Comparison of ENCODE assay signal across 9 mouse cellular contexts in genomic region chr2:152413765-152414584, GRCm38 (mm10). TPM values are rescaled to one million over a fixed set of nuclear protein-coding genes. Genes with fewer than 3 reads are reported as not detected.
DNase-seq lines count a peak whose midpoint lies in the region; ATAC-seq and TF ChIP-seq lines count a peak whose summit lies in the region.
"Had no signal": no experiment of that assay in that cellular context is flagged by ENCODE, and none has a peak within 500 bp of the region (broad histone marks: within the 10 kb centered on the region; RNA-seq: fewer than 3 reads in every experiment).

No protein-coding gene starts in this region.

- peak overlapping the region; percentile 63 for H3K4me3 ChIP-seq in embryonic facial prominence, embryonic 15.5 days (replicated peaks)
- H3K4me3 ChIP-seq in hindbrain, embryonic 12.5 days = peak overlapping the region; percentile 95
- H3K4me3 ChIP-seq in limb, embryonic 15.5 days = peak overlapping the region; percentile 80
- peak overlapping the region; percentile 69 for H3K4me3 ChIP-seq in midbrain, postnatal 0 days (ENCODE audit: low read depth, low read length)

- under 1% methylated on average over 86 of the region's 86 CpGs for WGBS in embryonic facial prominence, embryonic 15.5 days
- under 1% methylated on average over 85 of the region's 86 CpGs for WGBS in hindbrain, embryonic 12.5 days
- WGBS in limb, embryonic 15.5 days = under 1% methylated on average over 86 of the region's 86 CpGs
- WGBS in midbrain, postnatal 0 days = under 1% methylated on average over 84 of the region's 86 CpGs

- no peaks in the 10 kb centered on the region for H3K27me3 ChIP-seq in embryonic facial prominence, embryonic 15.5 days
- no peaks in the 10 kb centered on the region for H3K27me3 ChIP-seq in hindbrain, embryonic 12.5 days
- H3K27me3 ChIP-seq in limb, embryonic 15.5 days = no peaks in the 10 kb centered on the region
- H3K27me3 ChIP-seq in midbrain, postnatal 0 days (ENCODE audit: insufficient read depth, low read length) = no peaks in the 10 kb centered on the region

- H3K9ac ChIP-seq in embryonic facial prominence, embryonic 15.5 days = peak overlapping the region; percentile 96
- H3K9ac ChIP-seq in hindbrain, embryonic 12.5 days = peak overlapping the region; percentile 97
- H3K9ac ChIP-seq in limb, embryonic 15.5 days = peak overlapping the region; percentile 90
- peak overlapping the region; percentile 90 for H3K9ac ChIP-seq in midbrain, postnatal 0 days (replicated peaks; ENCODE audit: low read length, poor library complexity, severe bottlenecking)

- H3K4me1 ChIP-seq in embryonic facial prominence, embryonic 15.5 days = peaks cover 38% of the 10 kb centered on the region
- peaks cover 46% of the 10 kb centered on the region for H3K4me1 ChIP-seq in hindbrain, embryonic 12.5 days
- H3K4me1 ChIP-seq in limb, embryonic 15.5 days = peaks cover 47% of the 10 kb centered on the region
- peaks cover 11% of the 10 kb centered on the region; the same call in 1 of the 2 replicates for H3K4me1 ChIP-seq in midbrain, postnatal 0 days (ENCODE audit: insufficient read depth, low read length)

- DNase-seq in layer of hippocampus, postnatal 10 days (ENCODE audit: low spot score in 2 of 2) = peak; percentile 50 to 51
- DNase-seq in layer of hippocampus, adult 9-11 months = no peak
- DNase-seq in T-cell, adult 2 months (ENCODE audit: low spot score) = peak; percentile 20
- DNase-seq in midbrain, postnatal 0 days (ENCODE audit: low spot score) = no peak
- peak; percentile 34 for DNase-seq in urinary bladder, postnatal 14 days (ENCODE audit: low spot score)

- no peak for ATAC-seq in embryonic facial prominence, embryonic 15.5 days (ENCODE audit: insufficient number of reproducible peaks, low FRiP score, low TSS enrichment, low read depth)
- ATAC-seq in hindbrain, embryonic 12.5 days (ENCODE audit: low FRiP score) = peak; percentile 11; the same call in 1 of the 2 replicates
- no peak for ATAC-seq in limb, embryonic 15.5 days (ENCODE audit: insufficient number of reproducible peaks, low FRiP score, low TSS enrichment, low read depth)
- peak; percentile 35 for ATAC-seq in midbrain, postnatal 0 days (ENCODE audit: low FRiP score)

- H3K9me3 ChIP-seq in embryonic facial prominence, embryonic 15.5 days (replicated peaks) = 0 out of 2 replicates have a peak, but pooled peaks cover 5% of the 10 kb centered on the region
- 0 out of 2 replicates have a peak, but pooled peaks cover 3% of the 10 kb centered on the region for H3K9me3 ChIP-seq in hindbrain, embryonic 12.5 days (replicated peaks)
- H3K9me3 ChIP-seq in limb, embryonic 15.5 days = no peaks in the 10 kb centered on the region
- H3K9me3 ChIP-seq in midbrain, postnatal 0 days (ENCODE audit: low read length) = no peaks in the 10 kb centered on the region

- peak overlapping the region; percentile 81 for H3K4me2 ChIP-seq in embryonic facial prominence, embryonic 15.5 days (replicated peaks)
- peak overlapping the region; percentile 84 for H3K4me2 ChIP-seq in hindbrain, embryonic 12.5 days (replicated peaks)
- H3K4me2 ChIP-seq in limb, embryonic 15.5 days = peak overlapping the region; percentile 84
- H3K4me2 ChIP-seq in midbrain, postnatal 0 days (ENCODE audit: low read depth, low read length, poor library complexity, severe bottlenecking) = peak overlapping the region; percentile 78

- peak overlapping the region; percentile 98 for H3K27ac ChIP-seq in embryonic facial prominence, embryonic 15.5 days (replicated peaks)
- H3K27ac ChIP-seq in hindbrain, embryonic 12.5 days = peak overlapping the region; percentile 97
- peak overlapping the region; percentile 96 for H3K27ac ChIP-seq in limb, embryonic 15.5 days
- peak overlapping the region; percentile 96 for H3K27ac ChIP-seq in midbrain, postnatal 0 days (ENCODE audit: low read depth, low read length)

- no peak for TF ChIP-seq CTCF in midbrain, postnatal 0 days (IDR thresholded peaks at IDR 0.05)

- no peaks in the 10 kb centered on the region for H3K36me3 ChIP-seq in embryonic facial prominence, embryonic 15.5 days
- no peaks in the 10 kb centered on the region for H3K36me3 ChIP-seq in hindbrain, embryonic 12.5 days
- H3K36me3 ChIP-seq in limb, embryonic 15.5 days = no peaks in the 10 kb centered on the region
- H3K36me3 ChIP-seq in midbrain, postnatal 0 days (ENCODE audit: insufficient read depth, low read length) = no peaks in the 10 kb centered on the region

RNA-seq across cellular contexts. Expression of gene Zcchc3, which starts 0.9 kb away (rescaled TPM):
- 10 to 100 TPM in 1 of 2 experiments, 1 to 10 TPM in 1; 9.9 to 12.1 TPM for total RNA-seq in layer of hippocampus, postnatal 10 days (2021)
- polyA plus RNA-seq in embryonic facial prominence, embryonic 15.5 days (2015; fragmentation: Nextera tagmentation; extraction: Ambion mirVana) = 37.5 and 40.1 TPM in 2 replicates
- 50.7 and 54.5 TPM in 2 replicates for polyA plus RNA-seq in hindbrain, embryonic 12.5 days (2016; fragmentation: Nextera tagmentation; extraction: Ambion mirVana)
- 28.5 and 35.0 TPM in 2 replicates for polyA plus RNA-seq in limb, embryonic 15.5 days (2015; fragmentation: Nextera tagmentation; extraction: Ambion mirVana)
- total RNA-seq in midbrain, postnatal 0 days (2014; rRNA removed) = 15.1 and 15.2 TPM in 2 replicates
- polyA plus RNA-seq in midbrain, postnatal 0 days (2015; fragmentation: Nextera tagmentation; extraction: Ambion mirVana) = 13.9 and 16.6 TPM in 2 replicates

RNA-seq across cellular contexts. Expression of gene 6820408C15Rik, which starts 1.4 kb away (rescaled TPM):
- 1 to 10 TPM; 3.5 to 4.3 TPM for total RNA-seq in layer of hippocampus, postnatal 10 days (2021)
- 9.4 and 15.2 TPM in 2 replicates for polyA plus RNA-seq in embryonic facial prominence, embryonic 15.5 days (2015; fragmentation: Nextera tagmentation; extraction: Ambion mirVana)
- polyA plus RNA-seq in hindbrain, embryonic 12.5 days (2016; fragmentation: Nextera tagmentation; extraction: Ambion mirVana) = 2.0 and 3.6 TPM in 2 replicates
- polyA plus RNA-seq in limb, embryonic 15.5 days (2015; fragmentation: Nextera tagmentation; extraction: Ambion mirVana) = 0.10 TPM in 1 of 2 replicates, not detected in the other
- total RNA-seq in midbrain, postnatal 0 days (2014; rRNA removed) = 0.94 and 1.8 TPM in 2 replicates
- polyA plus RNA-seq in midbrain, postnatal 0 days (2015; fragmentation: Nextera tagmentation; extraction: Ambion mirVana) = 3.3 and 4.9 TPM in 2 replicates

RNA-seq across cellular contexts. Expression of gene Sox12, which starts 16.1 kb away (rescaled TPM):
- 10 to 100 TPM; 37.5 to 38.1 TPM for total RNA-seq in layer of hippocampus, postnatal 10 days (2021)
- 7.7 and 7.9 TPM in 2 replicates for polyA plus RNA-seq in embryonic facial prominence, embryonic 15.5 days (2015; fragmentation: Nextera tagmentation; extraction: Ambion mirVana)
- polyA plus RNA-seq in hindbrain, embryonic 12.5 days (2016; fragmentation: Nextera tagmentation; extraction: Ambion mirVana) = 19.5 and 19.6 TPM in 2 replicates
- polyA plus RNA-seq in limb, embryonic 15.5 days (2015; fragmentation: Nextera tagmentation; extraction: Ambion mirVana) = 5.2 and 6.6 TPM in 2 replicates
- total RNA-seq in midbrain, postnatal 0 days (2014; rRNA removed) = 45.3 and 55.7 TPM in 2 replicates
- 9.4 and 10.8 TPM in 2 replicates for polyA plus RNA-seq in midbrain, postnatal 0 days (2015; fragmentation: Nextera tagmentation; extraction: Ambion mirVana)

RNA-seq across cellular contexts. Expression of gene Nrsn2, which starts 37.5 kb away (rescaled TPM):
- 10 to 100 TPM; 35.3 to 35.4 TPM for total RNA-seq in layer of hippocampus, postnatal 10 days (2021)
- polyA plus RNA-seq in embryonic facial prominence, embryonic 15.5 days (2015; fragmentation: Nextera tagmentation; extraction: Ambion mirVana) = 1.0 and 1.3 TPM in 2 replicates
- polyA plus RNA-seq in hindbrain, embryonic 12.5 days (2016; fragmentation: Nextera tagmentation; extraction: Ambion mirVana) = 14.4 and 15.0 TPM in 2 replicates
- 1.0 and 1.5 TPM in 2 replicates for polyA plus RNA-seq in limb, embryonic 15.5 days (2015; fragmentation: Nextera tagmentation; extraction: Ambion mirVana)
- total RNA-seq in midbrain, postnatal 0 days (2014; rRNA removed) = 72.5 and 80.2 TPM in 2 replicates
- polyA plus RNA-seq in midbrain, postnatal 0 days (2015; fragmentation: Nextera tagmentation; extraction: Ambion mirVana) = 103 and 111 TPM in 2 replicates

RNA-seq across cellular contexts. Expression of gene Defb23, which starts 50.4 kb away (rescaled TPM):
- not detected for total RNA-seq in layer of hippocampus, postnatal 10 days (2021)
- not detected in 2 replicates for polyA plus RNA-seq in embryonic facial prominence, embryonic 15.5 days (2015; fragmentation: Nextera tagmentation; extraction: Ambion mirVana)
- not detected in 2 replicates for polyA plus RNA-seq in hindbrain, embryonic 12.5 days (2016; fragmentation: Nextera tagmentation; extraction: Ambion mirVana)
- polyA plus RNA-seq in limb, embryonic 15.5 days (2015; fragmentation: Nextera tagmentation; extraction: Ambion mirVana) = not detected in 2 replicates
- not detected in 2 replicates for total RNA-seq in midbrain, postnatal 0 days (2014; rRNA removed)
- not detected in 2 replicates for polyA plus RNA-seq in midbrain, postnatal 0 days (2015; fragmentation: Nextera tagmentation; extraction: Ambion mirVana)
- total RNA-seq: layer of hippocampus, postnatal 14 days had no signal

Comparison
In these comparisons a context has a peak if more than half of its experiments do, and no peak if none do; other contexts are left out.
1. DNase-seq: peak in layer of hippocampus, postnatal 10 days (2 of 2), T-cell, adult 2 months (single experiment) and urinary bladder, postnatal 14 days (single experiment); none in layer of hippocampus, adult 9-11 months (single experiment) and midbrain, postnatal 0 days (single experiment).
2. ATAC-seq: peak in hindbrain, embryonic 12.5 days (single experiment) and midbrain, postnatal 0 days (single experiment); none in embryonic facial prominence, embryonic 15.5 days (single experiment) and limb, embryonic 15.5 days (single experiment).
3. Peak in every context shown above with its lines, with median percentiles within 50 percentile points of each other: H3K27ac ChIP-seq, H3K4me2 ChIP-seq, H3K4me3 ChIP-seq and H3K9ac ChIP-seq.